Mouse (Mus musculus): Measurements from ENCODE around the gene Plac8. TPM values are rescaled to one million over a fixed set of nuclear protein-coding genes. Genes with fewer than 3 reads are reported as not detected.

The Plac8 gene
- polyA plus RNA-seq, 1 experiment from 2014 or later = 0.48 TPM

DNA sequence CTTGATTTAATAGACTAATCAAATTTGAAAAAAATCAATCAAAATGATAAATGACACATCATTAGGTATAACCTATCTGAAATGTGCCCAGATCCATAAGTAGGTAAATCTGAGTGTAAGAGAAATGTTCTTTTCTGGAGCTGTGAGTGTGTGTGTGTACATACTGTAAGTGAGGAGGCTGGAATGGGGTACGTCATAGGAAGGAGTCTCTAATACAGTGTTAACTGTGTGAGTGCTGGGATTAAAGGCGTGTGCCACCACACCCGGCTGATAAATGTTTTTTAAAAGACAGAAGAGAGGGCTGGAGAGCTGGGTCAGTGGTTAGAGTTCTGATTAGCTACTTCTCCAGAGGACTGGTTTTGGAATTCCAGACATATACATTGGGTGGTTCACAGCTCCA lies 46.4 kb downstream of the Plac8 start:
- no peaks in the 10 kb centered on the region for H3K27me3 ChIP-seq (ENCODE audit: control insufficient read depth, insufficient read depth, low read length)
- H3K9me3 ChIP-seq (ENCODE audit: control insufficient read depth, low read length) = no peaks in the 10 kb centered on the region
- no peak overlapping the region for H3K27ac ChIP-seq (ENCODE audit: low read depth, low read length)
- no peak overlapping the region for H3K4me2 ChIP-seq (ENCODE audit: low read depth, low read length)
- H3K9ac ChIP-seq (replicated peaks; ENCODE audit: low read depth, low read length) = no peak overlapping the region
- no peak for ATAC-seq (ENCODE audit: low read depth)
- no peak overlapping the region for H3K4me3 ChIP-seq (ENCODE audit: low read depth, low read length)
- 83% methylated on average over 3 of the region's 3 CpGs for WGBS
- no peaks in the 10 kb centered on the region for H3K4me1 ChIP-seq (ENCODE audit: control insufficient read depth, insufficient read depth, low read length)
- peaks cover 21% of the 10 kb centered on the region for H3K36me3 ChIP-seq (ENCODE audit: control insufficient read depth, insufficient read depth, low read length)

DNA sequence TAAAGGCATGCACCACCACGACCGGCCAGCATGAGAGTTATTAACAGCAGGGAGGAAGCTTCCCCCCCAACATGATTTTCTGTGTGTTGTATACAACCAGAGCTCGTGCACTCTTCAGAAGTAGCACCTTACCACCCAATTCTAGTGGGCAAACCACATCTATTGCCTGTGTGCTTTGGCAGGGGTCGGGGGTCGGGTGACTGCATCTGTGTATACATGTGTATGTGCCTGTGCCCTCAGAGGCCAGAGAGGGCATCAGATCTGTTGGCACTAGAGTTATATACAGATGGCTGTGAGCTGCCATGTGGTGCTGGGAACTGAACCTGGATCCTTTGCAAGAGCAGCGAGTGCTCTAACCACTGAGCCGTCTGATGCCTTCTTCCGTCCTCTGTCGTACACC lies 47.1 kb downstream of the Plac8 start:
- Histone ChIP-seq H3K27me3 (ENCODE audit: control insufficient read depth, insufficient read depth, low read length) (no peaks in the 10 kb centered on the region), H3K9me3 (ENCODE audit: control insufficient read depth, low read length) (no peaks in the 10 kb centered on the region), H3K4me1 (ENCODE audit: control insufficient read depth, insufficient read depth, low read length) (peaks cover 4% of the 10 kb centered on the region; the same call in 1 of the 2 replicates)

DNA sequence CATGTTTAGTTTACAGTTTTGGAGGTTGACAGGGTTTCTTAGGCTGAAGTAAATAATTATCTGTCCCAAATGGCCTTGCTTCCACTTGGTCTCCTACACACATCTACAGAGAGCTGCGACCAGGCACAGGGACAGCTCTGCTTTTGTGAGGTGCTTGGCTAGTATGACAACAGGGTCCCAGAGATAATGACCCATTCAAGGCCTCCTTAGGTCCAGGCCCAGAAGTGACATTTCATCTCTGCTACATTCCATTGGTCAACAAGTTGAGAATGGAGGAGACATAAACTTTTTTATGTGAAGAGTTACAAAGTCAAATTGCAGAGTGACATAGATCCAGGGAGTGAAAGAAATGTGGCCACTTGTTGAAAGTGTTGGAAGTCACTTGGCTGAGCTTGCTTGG lies 48.7 kb downstream of the Plac8 start:
- Histone ChIP-seq H3K36me3 (ENCODE audit: control insufficient read depth, insufficient read depth, low read length) (peaks cover under 1% of the 10 kb centered on the region; the same call in 1 of the 2 replicates), H3K27ac (ENCODE audit: low read depth, low read length) (no peak overlapping the region), H3K4me3 (ENCODE audit: low read depth, low read length) (no peak overlapping the region), H3K9me3 (ENCODE audit: control insufficient read depth, low read length) (no peaks in the 10 kb centered on the region), H3K4me1 (ENCODE audit: control insufficient read depth, insufficient read depth, low read length) (peaks cover 11% of the 10 kb centered on the region; the same call in 1 of the 2 replicates), H3K9ac (replicated peaks; ENCODE audit: low read depth, low read length) (no peak overlapping the region), H3K4me2 (ENCODE audit: low read depth, low read length) (no peak overlapping the region), H3K27me3 (ENCODE audit: control insufficient read depth, insufficient read depth, low read length) (no peaks in the 10 kb centered on the region)
- ATAC-seq (ENCODE audit: low read depth) = no peak
- 88% methylated on average over 1 of the region's 1 CpGs for WGBS

More for the DNA sequence above, 47.1 kb downstream of the Plac8 start:
- H3K9ac ChIP-seq (replicated peaks; ENCODE audit: low read depth, low read length) = no peak overlapping the region
- no peak overlapping the region for H3K27ac ChIP-seq (ENCODE audit: low read depth, low read length)
- peaks cover 14% of the 10 kb centered on the region for H3K36me3 ChIP-seq (ENCODE audit: control insufficient read depth, insufficient read depth, low read length)
- no peak overlapping the region for H3K4me2 ChIP-seq (ENCODE audit: low read depth, low read length)
- H3K4me3 ChIP-seq (ENCODE audit: low read depth, low read length) = no peak overlapping the region
- ATAC-seq (ENCODE audit: low read depth) = no peak
- WGBS = 96% methylated on average over 9 of the region's 9 CpGs

DNA sequence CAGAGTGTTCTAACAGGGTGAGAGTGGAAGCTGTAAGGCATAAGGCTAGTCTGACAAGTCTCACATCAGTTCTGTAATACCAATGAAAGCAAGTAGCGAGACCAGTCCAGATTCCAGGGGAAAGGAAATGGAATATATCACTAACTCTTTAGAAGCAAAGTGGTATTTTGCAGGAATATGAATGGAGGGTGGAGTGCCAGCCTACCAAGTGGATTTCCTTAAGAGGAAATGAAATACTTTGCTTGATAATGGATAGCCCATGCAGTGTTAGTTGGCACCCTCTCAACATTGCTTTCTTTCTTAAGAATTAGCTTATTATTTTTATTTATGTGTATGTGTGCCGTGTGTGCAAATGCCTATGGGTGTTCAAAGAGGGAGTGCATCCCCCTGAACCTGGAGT lies 51.8 kb downstream of the Plac8 start:
- Histone ChIP-seq H3K4me1 (ENCODE audit: control insufficient read depth, insufficient read depth, low read length) (peaks cover 16% of the 10 kb centered on the region; the same call in 1 of the 2 replicates), H3K27me3 (ENCODE audit: control insufficient read depth, insufficient read depth, low read length) (no peaks in the 10 kb centered on the region), H3K27ac (ENCODE audit: low read depth, low read length) (no peak overlapping the region), H3K4me2 (ENCODE audit: low read depth, low read length) (0 out of 2 replicates have a peak overlapping the region, but pooled peaks have one; percentile 8), H3K36me3 (ENCODE audit: control insufficient read depth, insufficient read depth, low read length) (no peaks in the 10 kb centered on the region), H3K9ac (replicated peaks; ENCODE audit: low read depth, low read length) (no peak overlapping the region), H3K9me3 (ENCODE audit: control insufficient read depth, low read length) (no peaks in the 10 kb centered on the region), H3K4me3 (ENCODE audit: low read depth, low read length) (no peak overlapping the region)
- no peak for ATAC-seq (ENCODE audit: low read depth)
- 97% methylated on average over 2 of the region's 2 CpGs for WGBS

DNA sequence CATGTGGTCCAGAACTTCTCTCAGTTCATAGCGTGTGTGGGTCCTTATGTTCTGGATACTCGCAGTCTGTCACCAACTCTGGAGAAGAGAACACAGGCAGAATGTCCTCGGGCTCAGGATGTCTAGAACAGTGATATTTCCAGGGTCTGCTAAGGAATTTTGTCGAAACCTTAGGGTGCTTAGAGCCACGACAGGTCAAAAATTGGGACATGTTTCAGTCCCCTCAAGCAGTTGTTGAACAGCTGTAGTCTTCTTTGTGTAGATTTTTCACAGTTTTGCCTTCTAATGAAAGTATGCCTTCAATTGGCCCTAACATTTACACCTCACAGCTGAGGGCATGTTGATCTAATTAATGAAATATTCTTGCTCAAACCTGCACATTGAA lies 53.0 kb downstream of the Plac8 start:
- Histone ChIP-seq H3K9ac (replicated peaks; ENCODE audit: low read depth, low read length) (peak overlapping the region; percentile 69), H3K36me3 (ENCODE audit: control insufficient read depth, insufficient read depth, low read length) (no peaks in the 10 kb centered on the region), H3K4me3 (ENCODE audit: low read depth, low read length) (peak overlapping the region; percentile 72), H3K9me3 (ENCODE audit: control insufficient read depth, low read length) (no peaks in the 10 kb centered on the region), H3K27ac (ENCODE audit: low read depth, low read length) (no peak overlapping the region), H3K27me3 (ENCODE audit: control insufficient read depth, insufficient read depth, low read length) (no peaks in the 10 kb centered on the region), H3K4me2 (ENCODE audit: low read depth, low read length) (peak overlapping the region; percentile 75), H3K4me1 (ENCODE audit: control insufficient read depth, insufficient read depth, low read length) (peaks cover 16% of the 10 kb centered on the region; the same call in 1 of the 2 replicates)
- ATAC-seq (ENCODE audit: low read depth) = no peak
- WGBS = 14% methylated on average over 5 of the region's 5 CpGs

DNA sequence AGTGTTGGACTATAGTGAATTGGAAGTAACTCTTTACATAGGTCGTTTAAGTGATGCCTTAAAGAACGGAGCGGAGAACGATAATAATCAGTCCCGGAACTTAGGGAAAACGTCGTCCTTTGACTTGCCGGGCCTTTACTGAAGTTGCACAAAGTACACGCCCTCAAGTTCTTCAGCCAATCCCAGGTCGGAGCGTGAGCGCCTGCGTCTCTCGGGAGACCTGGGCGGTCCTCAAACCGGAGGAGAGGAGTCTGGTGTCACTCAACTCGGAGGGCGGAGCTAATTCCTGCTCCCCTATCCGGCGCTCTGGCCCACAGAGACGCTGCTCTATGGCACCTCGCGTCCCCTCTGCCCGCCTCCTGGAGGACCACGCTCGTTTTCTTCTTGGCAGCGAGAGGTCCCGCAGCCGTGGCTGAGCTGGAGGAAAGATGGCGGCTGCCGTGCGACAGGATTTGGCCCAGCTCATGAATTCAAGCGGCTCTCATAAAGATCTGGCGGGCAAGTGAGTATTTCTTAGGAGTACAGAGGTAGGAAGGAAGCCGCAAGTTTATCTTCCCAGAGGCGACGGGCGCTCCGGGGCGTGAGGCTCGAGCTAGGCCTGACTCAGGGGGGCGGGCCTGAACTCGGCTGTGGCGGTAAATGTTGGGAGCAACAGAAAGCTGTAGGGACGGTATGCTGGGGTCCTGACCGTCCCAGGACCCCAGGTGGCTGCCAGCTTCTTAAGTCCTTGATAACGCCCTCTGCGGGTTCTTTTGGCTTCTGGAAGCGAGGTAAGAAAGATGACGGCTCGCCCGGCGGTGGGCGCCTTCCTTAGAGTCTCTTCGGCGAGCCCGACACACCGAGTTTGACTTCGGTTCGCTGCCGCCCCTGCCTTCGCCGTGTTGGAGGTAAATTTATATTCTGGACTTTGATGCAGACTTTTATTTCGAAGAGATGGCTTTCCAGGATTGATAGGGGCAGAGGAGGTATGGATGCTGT lies 53.7 kb downstream of the Plac8 start, which contains the start of gene Cops4:
Gene Cops4, plus strand, starts transcription at position 261 of the 978 bp plus-strand sequence.
- Histone ChIP-seq H3K4me1 (ENCODE audit: control insufficient read depth, insufficient read depth, low read length) (peaks cover 16% of the 10 kb centered on the region; the same call in 1 of the 2 replicates), H3K36me3 (ENCODE audit: control insufficient read depth, insufficient read depth, low read length) (no peaks in the 10 kb centered on the region), H3K9me3 (ENCODE audit: control insufficient read depth, low read length) (no peaks in the 10 kb centered on the region), H3K9ac (replicated peaks; ENCODE audit: low read depth, low read length) (peak within 1 kb of the TSS; percentile 69), H3K4me2 (ENCODE audit: low read depth, low read length) (peak within 1 kb of the TSS; percentile 75), H3K27me3 (ENCODE audit: control insufficient read depth, insufficient read depth, low read length) (no peaks in the 10 kb centered on the region), H3K27ac (ENCODE audit: low read depth, low read length) (peak within 1 kb of the TSS; percentile 70), H3K4me3 (ENCODE audit: low read depth, low read length) (peak within 1 kb of the TSS; percentile 72)
- ATAC-seq (ENCODE audit: low read depth) = peak; percentile 100
- WGBS = under 1% methylated on average over 62 of the region's 64 CpGs

DNA sequence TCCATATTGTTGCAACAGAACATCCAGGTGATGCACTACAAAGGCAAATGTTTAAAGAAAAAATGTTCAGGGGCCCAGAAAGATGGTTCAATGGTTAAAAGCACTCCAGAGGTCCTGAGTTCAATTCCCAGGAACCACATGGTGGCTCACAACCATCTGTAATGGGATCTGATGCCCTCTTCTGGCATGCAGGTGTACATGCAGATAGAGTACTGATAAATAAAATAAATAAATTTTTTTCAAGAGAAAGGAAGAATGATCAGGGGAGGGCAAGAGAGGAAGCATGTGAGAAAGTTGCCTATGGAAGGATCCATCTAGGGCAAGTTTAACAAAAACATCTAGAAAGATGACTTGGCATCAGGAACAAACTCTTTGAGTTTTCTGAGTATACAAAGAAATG lies 59.5 kb downstream of the Plac8 start:
- H3K27me3 ChIP-seq (ENCODE audit: control insufficient read depth, insufficient read depth, low read length) = no peaks in the 10 kb centered on the region
- H3K9ac ChIP-seq (replicated peaks; ENCODE audit: low read depth, low read length) = no peak overlapping the region
- H3K4me3 ChIP-seq (ENCODE audit: low read depth, low read length) = no peak overlapping the region
- H3K4me2 ChIP-seq (ENCODE audit: low read depth, low read length) = no peak overlapping the region
- 0 out of 2 replicates have a peak, but pooled peaks cover 3% of the 10 kb centered on the region for H3K4me1 ChIP-seq (ENCODE audit: control insufficient read depth, insufficient read depth, low read length)
- H3K27ac ChIP-seq (ENCODE audit: low read depth, low read length) = no peak overlapping the region
- no peaks in the 10 kb centered on the region for H3K36me3 ChIP-seq (ENCODE audit: control insufficient read depth, insufficient read depth, low read length)
- ATAC-seq (ENCODE audit: low read depth) = no peak
- no peaks in the 10 kb centered on the region for H3K9me3 ChIP-seq (ENCODE audit: control insufficient read depth, low read length)

DNA sequence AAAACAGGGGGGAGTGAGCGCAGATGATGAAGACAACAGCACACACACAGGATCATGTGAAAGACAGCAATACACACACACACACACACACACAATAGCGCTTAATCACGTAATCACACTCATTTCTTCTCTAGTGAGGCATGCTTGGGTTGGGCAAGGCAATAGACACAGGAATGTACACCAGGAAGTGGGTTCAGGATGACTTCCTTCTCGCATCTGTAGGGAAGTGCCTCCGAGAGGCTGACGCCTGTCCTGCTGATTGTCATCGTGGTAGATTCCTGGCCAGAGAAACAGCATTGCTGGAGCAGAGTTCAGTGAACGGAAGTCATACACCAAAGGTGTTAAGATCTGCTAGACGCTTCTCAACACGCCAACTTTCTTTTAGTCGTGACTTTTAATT lies 62.8 kb downstream of the Plac8 start:
- no peak for ATAC-seq (ENCODE audit: low read depth)
- H3K27ac ChIP-seq (ENCODE audit: low read depth, low read length) = no peak overlapping the region
- no peaks in the 10 kb centered on the region for H3K9me3 ChIP-seq (ENCODE audit: control insufficient read depth, low read length)
- H3K9ac ChIP-seq (replicated peaks; ENCODE audit: low read depth, low read length) = no peak overlapping the region
- no peak overlapping the region for H3K4me3 ChIP-seq (ENCODE audit: low read depth, low read length)
- no peaks in the 10 kb centered on the region for H3K4me1 ChIP-seq (ENCODE audit: control insufficient read depth, insufficient read depth, low read length)
- 80% methylated on average over 11 of the region's 11 CpGs for WGBS
- no peak overlapping the region for H3K4me2 ChIP-seq (ENCODE audit: low read depth, low read length)
- no peaks in the 10 kb centered on the region for H3K36me3 ChIP-seq (ENCODE audit: control insufficient read depth, insufficient read depth, low read length)
- H3K27me3 ChIP-seq (ENCODE audit: control insufficient read depth, insufficient read depth, low read length) = no peaks in the 10 kb centered on the region

Measured in neural tube, embryonic 14.5 days (tissue).